Mouse (Mus musculus): ENCODE results near the gene Stk16.

Gene Stk16

GRCm38 (mm10) chr1:75210136-75211087 is at the start of gene Stk16, which contains the start of gene Glb1l:
Gene Stk16 (plus strand): TSS chr1:75210838.
Gene Glb1l (minus strand): TSS chr1:75210813.
- DNase-seq (ENCODE audit: low spot score in 2 of 2): peak; percentile 90 to 95

DNA sequence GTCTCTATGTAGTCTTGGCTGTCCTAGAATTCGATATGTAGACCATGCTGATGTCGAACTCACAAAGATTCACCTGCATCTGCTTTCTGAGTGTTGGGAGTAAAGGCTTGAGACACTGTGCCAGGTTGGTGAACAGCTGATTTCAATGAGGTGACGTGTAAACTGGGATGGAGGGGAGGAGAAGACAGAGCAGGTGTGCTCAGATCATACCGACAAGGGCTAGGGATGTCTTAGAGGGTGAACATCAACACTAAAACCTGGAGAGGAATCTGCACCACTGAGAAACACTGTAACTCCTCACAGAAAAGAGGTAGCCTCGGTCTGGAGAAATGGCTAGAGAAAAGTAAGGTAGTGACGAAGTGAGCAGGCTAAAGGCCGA is 42.6 kb upstream of the Stk16 start:
- no peak for DNase-seq (ENCODE audit: low spot score in 2 of 2)

- peak; percentile 87 to 93 for DNase-seq (ENCODE audit: low spot score in 2 of 2)
Observed at GRCm38 (mm10) chr1:75168472-75169464, 41.9 kb upstream of the Stk16 start, which contains the start of gene Zfand2b. Gene Zfand2b (plus strand): TSS chr1:75168646.

DNA sequence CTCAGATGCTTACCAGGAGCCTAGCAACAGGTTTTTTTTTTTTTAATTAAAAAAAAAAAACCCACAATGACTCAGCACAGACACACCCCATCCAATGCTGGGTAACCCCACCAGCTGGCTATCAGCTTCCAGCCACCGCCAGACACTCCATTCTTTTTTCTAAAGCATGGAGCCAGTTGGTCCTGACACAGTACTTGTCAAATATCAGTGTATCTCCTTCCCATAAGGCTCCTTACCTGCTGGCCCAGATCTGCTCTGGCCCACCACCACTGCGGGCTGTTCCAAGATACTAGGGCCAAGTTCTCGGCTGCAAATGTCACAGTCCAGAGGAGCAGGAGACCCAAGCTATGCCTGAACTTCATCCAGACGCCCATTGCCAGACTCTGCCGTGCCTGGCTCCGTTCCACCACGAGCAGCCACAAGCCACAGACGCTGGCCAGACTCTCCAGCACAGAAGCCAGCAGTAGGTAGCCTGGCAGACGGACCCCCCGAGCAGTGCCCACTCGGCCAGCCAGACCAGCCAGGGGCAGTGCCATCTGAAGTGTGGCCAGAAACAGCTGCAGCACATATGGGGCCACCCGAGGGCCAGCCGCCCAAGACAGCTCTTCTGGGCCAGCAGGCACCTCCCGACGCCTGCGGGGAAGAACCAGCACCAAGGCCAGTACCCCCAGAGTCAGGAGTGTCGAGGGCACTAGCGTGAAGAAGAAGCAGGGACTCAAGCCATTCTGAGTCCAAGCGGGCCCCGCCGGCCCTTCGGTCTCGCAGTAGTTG is 31.1 kb upstream of the Stk16 start:
- peak; percentile 38 to 45 for DNase-seq (ENCODE audit: low spot score in 2 of 2)

DNA sequence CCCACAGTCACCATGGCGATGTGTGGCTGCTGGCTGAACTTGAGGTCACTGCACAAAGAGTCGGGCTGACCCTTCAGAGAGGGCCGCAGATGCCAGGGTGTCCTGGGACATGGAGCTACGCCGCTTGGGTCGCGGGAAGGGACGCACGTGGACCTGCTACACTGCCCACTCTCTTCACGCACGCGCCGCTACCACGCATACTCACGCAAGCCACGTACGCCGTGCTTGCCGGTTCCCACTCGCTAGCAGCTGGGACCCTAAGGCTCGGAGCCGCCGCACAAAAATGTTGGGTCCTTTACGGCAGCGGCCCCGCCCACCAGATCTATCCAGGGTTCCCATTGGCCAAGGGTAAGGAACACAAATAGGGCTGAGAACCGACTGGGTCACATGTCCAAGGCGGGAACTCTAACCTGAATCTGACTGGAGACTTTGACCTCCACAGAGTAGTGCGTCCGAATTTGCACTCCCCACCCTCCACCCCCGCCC is 30.5 kb upstream of the Stk16 start, which contains the start of gene Abcb6:
Gene Abcb6 (minus strand): TSS at position 288 of the 486 bp plus-strand sequence.
- peak; percentile 91 to 93 for DNase-seq (ENCODE audit: low spot score in 2 of 2)

- DNase-seq (ENCODE audit: low spot score in 2 of 2): no peak
Observed at GRCm38 (mm10) chr1:75180741-75181140, 29.9 kb upstream of the Stk16 start.

- no peak for DNase-seq (ENCODE audit: low spot score in 2 of 2)
Observed at GRCm38 (mm10) chr1:75181377-75181870, 29.2 kb upstream of the Stk16 start.

DNA sequence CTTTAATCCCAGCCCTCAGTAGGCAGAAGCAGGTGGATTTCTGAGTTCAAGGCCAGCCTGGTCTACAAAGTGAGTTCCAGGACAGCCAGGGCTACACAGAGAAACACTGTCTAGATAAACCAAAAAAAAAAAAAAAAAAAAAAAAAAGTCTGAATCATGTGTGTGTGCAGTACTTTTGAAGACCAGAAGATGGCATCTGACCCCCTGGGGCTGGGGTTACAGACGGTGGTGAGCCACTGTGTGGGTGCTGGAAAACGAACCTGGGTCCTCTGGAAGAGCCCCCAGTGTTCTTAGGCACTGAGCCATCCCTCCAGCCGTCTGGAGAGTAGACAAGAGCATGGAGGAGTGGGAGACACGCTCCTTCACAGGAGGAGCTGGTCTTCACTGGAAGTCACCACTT is 28.5 kb upstream of the Stk16 start:
- DNase-seq (ENCODE audit: low spot score in 2 of 2): no peak

- DNase-seq (ENCODE audit: low spot score in 2 of 2): no peak
Observed at GRCm38 (mm10) chr1:75185495-75185894, 25.1 kb upstream of the Stk16 start.

GRCm38 (mm10) chr1:75187126-75187525 is 23.5 kb upstream of the Stk16 start:
- DNase-seq (ENCODE audit: low spot score in 2 of 2): no peak

DNA sequence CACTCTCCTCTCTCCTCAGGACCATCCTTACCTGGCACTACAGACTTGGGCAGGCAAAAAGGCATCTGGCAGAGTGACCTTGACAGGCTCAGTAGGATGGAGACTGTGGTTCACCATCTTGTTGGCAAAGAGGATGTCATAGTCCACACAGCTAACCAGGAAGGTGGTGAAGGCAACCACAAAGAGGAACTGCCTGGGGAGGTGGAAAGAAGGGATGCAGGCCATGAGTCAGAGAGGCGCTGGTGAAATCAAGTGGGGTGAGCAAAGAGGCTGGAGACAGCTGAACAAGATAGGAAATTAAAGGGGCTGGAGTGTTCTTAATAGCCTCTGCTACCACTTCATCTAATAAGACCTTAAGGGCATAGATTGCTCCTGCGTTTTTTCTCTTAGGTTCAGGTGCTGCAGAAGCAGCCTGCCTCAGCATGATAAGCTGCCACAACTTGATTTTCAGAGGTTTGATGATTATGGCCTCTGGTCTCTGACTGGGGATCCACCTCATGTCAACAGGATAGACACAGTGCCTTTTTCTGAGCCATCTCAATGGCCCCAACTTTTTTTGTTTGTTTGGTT is 22.6 kb upstream of the Stk16 start:
- no peak for DNase-seq (ENCODE audit: low spot score in 2 of 2)

DNA sequence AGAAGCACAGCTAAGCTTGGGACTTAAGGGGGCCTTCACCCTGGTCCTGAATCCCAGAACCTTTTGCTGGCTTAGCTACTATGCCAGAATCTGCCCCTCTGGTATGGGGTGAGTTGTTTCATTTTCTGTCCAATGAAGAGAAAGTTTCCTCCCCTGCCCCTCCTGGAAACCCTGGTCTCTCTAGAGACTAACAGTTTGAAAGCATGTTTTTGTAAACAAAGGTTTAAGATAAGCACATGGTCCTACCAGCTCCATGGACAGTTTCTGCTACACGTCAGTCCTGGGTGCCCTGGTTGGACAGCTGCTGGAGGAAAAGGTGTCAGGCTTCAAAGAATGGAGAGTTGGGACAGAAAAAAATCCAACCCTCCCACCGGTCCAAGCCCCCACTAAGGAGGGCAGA is 20.1 kb upstream of the Stk16 start:
- DNase-seq (ENCODE audit: low spot score in 2 of 2): no peak

- no peak for DNase-seq (ENCODE audit: low spot score in 2 of 2)
Observed at GRCm38 (mm10) chr1:75191258-75191621, 19.4 kb upstream of the Stk16 start.

GRCm38 (mm10) chr1:75191622-75192402 is 18.8 kb upstream of the Stk16 start, which contains the start of the genes Ankzf1 and Atg9a:
Gene Ankzf1 (plus strand): TSS chr1:75192151.
Gene Atg9a (minus strand): TSS chr1:75192196.
- DNase-seq (ENCODE audit: low spot score in 2 of 2): peak; percentile 93 to 97

GRCm38 (mm10) chr1:75192452-75192851 is 18.2 kb upstream of the Stk16 start:
- DNase-seq (ENCODE audit: low spot score in 2 of 2): no peak

DNA sequence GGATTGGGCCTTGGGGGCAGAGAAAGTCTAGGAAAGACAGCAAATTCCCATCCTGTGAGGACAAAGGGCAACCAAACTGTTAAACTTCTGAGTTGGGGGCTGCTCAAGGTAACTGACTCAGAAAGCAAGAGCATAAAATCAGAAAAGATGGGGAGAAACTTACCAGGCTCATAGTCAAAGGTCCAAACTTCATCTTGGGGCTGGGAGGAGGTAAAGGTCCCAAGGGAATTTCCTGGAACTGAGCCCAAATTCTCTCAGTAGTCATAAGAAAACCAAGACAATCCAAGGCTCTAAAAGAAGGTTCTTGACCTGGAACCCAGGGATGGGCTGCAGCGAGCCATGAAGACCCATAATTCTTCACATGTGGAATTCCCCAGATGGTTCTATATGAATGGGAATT is 9.4 kb upstream of the Stk16 start:
- DNase-seq (ENCODE audit: low spot score in 2 of 2): no peak

DNA sequence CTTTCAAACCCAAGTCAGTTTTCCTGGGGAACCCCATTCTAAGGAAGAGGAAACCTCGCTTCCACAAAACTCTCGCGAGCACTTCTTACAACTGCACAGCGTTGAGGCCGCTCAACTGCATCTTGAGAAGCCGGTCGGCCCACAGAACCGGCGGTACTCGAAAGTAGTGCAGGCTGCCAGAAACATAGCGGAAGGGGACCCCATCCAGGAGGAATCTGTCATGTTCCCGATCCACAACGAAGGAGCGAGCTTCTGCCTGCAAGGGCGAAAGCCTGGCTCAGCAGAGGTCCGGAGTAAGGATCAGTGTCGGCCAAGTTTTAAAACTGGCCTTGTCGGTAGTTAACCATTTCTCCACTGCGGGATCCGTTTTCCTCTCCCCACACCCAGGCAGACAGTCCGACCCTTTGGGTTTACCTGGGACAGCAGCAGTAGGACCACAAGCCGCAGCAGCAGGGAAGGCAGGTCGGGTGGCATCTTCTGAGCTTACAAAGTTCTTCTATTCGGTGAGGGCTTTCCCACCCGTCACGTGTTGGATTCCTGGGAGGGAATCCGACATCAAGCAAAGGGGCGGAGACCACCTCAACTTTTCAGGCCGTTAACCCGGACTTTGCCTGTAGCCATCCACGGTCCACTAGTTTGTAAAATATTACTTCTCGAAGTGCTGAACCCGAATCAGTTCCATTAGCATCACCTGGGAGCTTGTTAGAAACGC is 1.5 kb upstream of the Stk16 start:
- no peak for DNase-seq (ENCODE audit: low spot score in 2 of 2)

GRCm38 (mm10) chr1:75211141-75211708 is 587 bp downstream of the Stk16 start:
- DNase-seq (ENCODE audit: low spot score in 2 of 2): no peak

- DNase-seq (ENCODE audit: low spot score in 2 of 2): no peak
Observed at GRCm38 (mm10) chr1:75212542-75212941, 1.9 kb downstream of the Stk16 start.
